Mouse (Mus musculus): ENCODE data around the gene Havcr2. TPM values are rescaled to one million over a fixed set of nuclear protein-coding genes. Genes with fewer than 3 reads are reported as not detected.
A peak's percentile ranks its signal among the peaks of the same experiment; 100 is the strongest.

Havcr2 gene
- total and polyA plus RNA-seq, 3 experiments: 1.3 to 2.1 TPM; not detected in 1

- no peak for TF ChIP-seq ZNF384 (IDR thresholded peaks at IDR 0.05; ENCODE audit: low read depth, low read length)
- TF ChIP-seq SMC3 (IDR thresholded peaks at IDR 0.05; ENCODE audit: low read depth, low read length): no peak
- TF ChIP-seq E2F4 (IDR thresholded peaks at IDR 0.05; ENCODE audit: borderline replicate concordance, low read depth, low read length): no peak
- TF ChIP-seq TCF12 (IDR thresholded peaks at IDR 0.05; ENCODE audit: low read depth, low read length): peak; percentile 84
- no peak for TF ChIP-seq JUND (IDR thresholded peaks at IDR 0.05; ENCODE audit: low read depth, low read length)
- TF ChIP-seq ETS1 (IDR thresholded peaks at IDR 0.05; ENCODE audit: low read depth, low read length): peak; percentile 70
- TF ChIP-seq TAL1 (IDR thresholded peaks at IDR 0.05; ENCODE audit: low read length): peak; percentile 35
- TF ChIP-seq ZC3H11A (IDR thresholded peaks at IDR 0.05; ENCODE audit: low read depth, low read length): no peak
- TF ChIP-seq NELFE (IDR thresholded peaks at IDR 0.05; ENCODE audit: low read depth, low read length): no peak
- peak; percentile 81 to 86 for TF ChIP-seq EP300 (IDR thresholded peaks at IDR 0.05; ENCODE audit: low read depth in 1 of 2, low read length in 2 of 2)
- no peak for TF ChIP-seq POLR2AphosphoS5 (IDR thresholded peaks at IDR 0.05; ENCODE audit: borderline replicate concordance, low read depth, low read length)
These were observed 19.4 kb upstream of the Havcr2 start (continued) for GRCm38 (mm10) chr11:46435363-46435762.

- peak; percentile 100 for DNase-seq (ENCODE audit: low read depth, low spot score)
- H3K4me1 ChIP-seq (ENCODE audit: control insufficient read depth in 1 of 2, insufficient read depth in 2 of 2, low read length in 2 of 2): peaks cover 33 to 40% of the 10 kb centered on the region in 2 experiments
- H3K27me3 ChIP-seq (ENCODE audit: control insufficient read depth in 1 of 2, insufficient read depth in 2 of 2, low read length in 2 of 2): no peaks in the 10 kb centered on the region
- TF ChIP-seq USF2 (IDR thresholded peaks at IDR 0.05; ENCODE audit: borderline replicate concordance in 1 of 2, insufficient read depth in 1 of 2, low read depth in 1 of 2, low read length in 2 of 2) (no peak), NELFE (IDR thresholded peaks at IDR 0.05; ENCODE audit: low read depth, low read length) (peak; percentile 91), GABPA (IDR thresholded peaks at IDR 0.05; ENCODE audit: low read depth, low read length) (no peak), POLR2AphosphoS5 (IDR thresholded peaks at IDR 0.05; ENCODE audit: borderline replicate concordance, low read depth, low read length) (no peak), MAFK (IDR thresholded peaks at IDR 0.05; ENCODE audit: borderline replicate concordance, low read depth, low read length) (no peak), SIN3A (IDR thresholded peaks at IDR 0.05; ENCODE audit: low read length) (peak; percentile 56; the same call in 1 of the 2 replicates), ZNF384 (IDR thresholded peaks at IDR 0.05; ENCODE audit: low read depth, low read length) (0 out of 2 replicates have a peak, but pooled peaks have one; percentile 6), POLR2A (IDR thresholded peaks at IDR 0.05; ENCODE audit: control insufficient read depth in 1 of 2, insufficient read depth in 1 of 2, low read depth in 1 of 2, low read length in 2 of 2, poor library complexity in 1 of 2) (peak; percentile 88 to 92), EP300 (IDR thresholded peaks at IDR 0.05; ENCODE audit: low read depth in 1 of 2, low read length in 2 of 2) (peak in 1 of 2 experiments; percentile 65; a peak in 2 of 4 replicates), NRF1 (IDR thresholded peaks at IDR 0.05; ENCODE audit: insufficient read depth, low read depth, low read length, poor library complexity, severe bottlenecking) (peak; percentile 94), HCFC1 (IDR thresholded peaks at IDR 0.05; ENCODE audit: low read depth, low read length) (peak; percentile 86), MYC (IDR thresholded peaks at IDR 0.05; ENCODE audit: low read depth, low read length) (peak; percentile 72; the same call in 1 of the 2 replicates), RCOR1 (IDR thresholded peaks at IDR 0.05; ENCODE audit: low read depth, low read length) (no peak), ETS1 (IDR thresholded peaks at IDR 0.05; ENCODE audit: low read depth, low read length) (peak; percentile 44), BHLHE40 (IDR thresholded peaks at IDR 0.05; ENCODE audit: borderline replicate concordance, low read depth, low read length) (0 out of 2 replicates have a peak, but pooled peaks have one; percentile 6), TBP (IDR thresholded peaks at IDR 0.05; ENCODE audit: low read depth, low read length) (peak; percentile 93), TAL1 (IDR thresholded peaks at IDR 0.05; ENCODE audit: low read length) (no peak), USF1 (IDR thresholded peaks at IDR 0.05; ENCODE audit: low read depth, low read length) (no peak), ELF1 (IDR thresholded peaks at IDR 0.05; ENCODE audit: low read depth, low read length) (peak; percentile 97), TCF12 (IDR thresholded peaks at IDR 0.05; ENCODE audit: low read depth, low read length) (no peak; the same call in 1 of the 2 replicates), MAZ (IDR thresholded peaks at IDR 0.05; ENCODE audit: low read depth, low read length) (peak; percentile 41), SMC3 (IDR thresholded peaks at IDR 0.05; ENCODE audit: low read depth, low read length) (no peak), ZMIZ1 (IDR thresholded peaks at IDR 0.05; ENCODE audit: low read depth, low read length) (peak; percentile 85), MYB (IDR thresholded peaks at IDR 0.05; ENCODE audit: low read depth, low read length) (peak; percentile 76; the same call in 1 of the 2 replicates), KAT2A (conservative IDR thresholded peaks at IDR 0.05; ENCODE audit: low read depth, low read length) (peak; percentile 55; the same call in 1 of the 2 replicates), CHD1 (IDR thresholded peaks at IDR 0.05; ENCODE audit: low read depth, low read length) (no peak), MAX (IDR thresholded peaks at IDR 0.05; ENCODE audit: low read length) (0 out of 2 replicates have a peak, but pooled peaks have one; percentile 32), UBTF (IDR thresholded peaks at IDR 0.05; ENCODE audit: borderline replicate concordance, insufficient read depth, low read depth, low read length) (no peak)
These were observed 17.8 kb upstream of the Havcr2 start, which contains the start of gene Med7 for GRCm38 (mm10) chr11:46436760-46437458. Gene Med7 (plus strand): TSS chr11:46436925.

More at GRCm38 (mm10) chr11:46436760-46437458, 17.8 kb upstream of the Havcr2 start, which contains the start of gene Med7:
- Histone ChIP-seq H3K9ac (ENCODE audit: control insufficient read depth, low read depth, low read length, poor library complexity, severe bottlenecking) (peak within 1 kb of the TSS; percentile 99), H3K36me3 (ENCODE audit: control insufficient read depth in 1 of 2, insufficient read depth in 2 of 2, low read length in 2 of 2) (peaks cover 14 to 48% of the 10 kb centered on the region in 2 experiments), H3K4me3 (ENCODE audit: control insufficient read depth in 1 of 2, insufficient read depth in 1 of 2, low read depth in 2 of 2, low read length in 2 of 2) (peak within 1 kb of the TSS; percentile 65 to 99), H3K79me2 (ENCODE audit: control insufficient read depth, insufficient read depth, low read length, poor library complexity) (peaks cover 28% of the 10 kb centered on the region), H3K9me3 (replicated peaks; ENCODE audit: insufficient read depth, low read length) (no peaks in the 10 kb centered on the region), H3K27ac (ENCODE audit: control insufficient read depth, low read depth, low read length) (peak within 1 kb of the TSS; percentile 92)
